Mouse (Mus musculus): Measurements from ENCODE around the gene Baz2b.

The Baz2b gene

DNA sequence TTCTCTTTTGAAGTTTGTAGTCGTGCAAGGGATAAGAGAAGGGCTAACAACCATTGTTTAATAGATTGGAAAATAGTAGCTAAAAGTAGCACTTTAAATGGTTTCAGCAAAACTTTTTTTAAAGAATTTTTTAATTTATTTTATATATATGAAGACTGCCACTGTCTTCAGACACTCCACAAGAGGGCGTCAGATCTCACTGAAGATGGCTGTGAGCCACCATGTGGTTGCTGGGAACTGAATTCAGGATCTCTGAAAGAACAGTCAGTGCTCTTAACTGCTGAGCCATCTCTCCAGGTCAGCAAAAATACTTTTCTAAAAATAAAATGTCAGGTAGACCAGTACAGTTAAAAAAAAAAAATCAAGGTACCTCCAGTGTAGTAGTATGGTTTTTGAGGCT lies 165.1 kb downstream of the Baz2b start:
- TF ChIP-seq POU5F1 (IDR thresholded peaks at IDR 0.05; ENCODE audit: borderline replicate concordance, low read length): no peak
- no peak for TF ChIP-seq NANOG (IDR thresholded peaks at IDR 0.05; ENCODE audit: borderline replicate concordance, low read length)
- TF ChIP-seq CTCF (conservative IDR thresholded peaks at IDR 0.05; ENCODE audit: low read length): no peak; the same call in 1 of the 2 replicates
- H3K4me1 ChIP-seq (replicated peaks; ENCODE audit: low read depth, low read length): peaks cover 30% of the 10 kb centered on the region
- no peaks in the 10 kb centered on the region for H3K36me3 ChIP-seq (ENCODE audit: insufficient read depth, low read length)
- H3K4me3 ChIP-seq (replicated peaks; ENCODE audit: low read length): no peak overlapping the region
- H3K27me3 ChIP-seq (ENCODE audit: insufficient read depth, low read length): no peaks in the 10 kb centered on the region
- no peaks in the 10 kb centered on the region for H3K9me3 ChIP-seq (ENCODE audit: low read length)

DNA sequence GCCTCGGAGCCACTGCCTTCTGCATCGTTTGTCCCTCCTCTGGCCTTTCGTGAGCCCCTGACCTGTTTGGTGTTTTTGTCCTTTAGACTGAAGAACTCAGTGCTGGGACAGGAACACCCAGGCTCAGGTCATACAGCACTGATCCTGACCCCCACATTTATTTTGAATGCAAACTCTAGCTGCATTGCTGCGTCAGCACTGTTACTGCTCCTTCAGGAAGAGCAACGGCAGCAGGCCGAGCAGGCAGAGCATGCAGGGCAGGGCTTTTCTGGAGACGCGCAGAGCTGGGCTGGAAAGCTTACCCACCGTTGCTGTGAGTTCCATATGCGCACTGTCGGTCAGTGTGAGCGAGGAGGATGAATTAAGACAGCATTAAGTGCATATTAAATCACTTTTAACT lies 166.9 kb downstream of the Baz2b start:
- Histone ChIP-seq H3K36me3 (ENCODE audit: insufficient read depth, low read length) (no peaks in the 10 kb centered on the region), H3K4me3 (replicated peaks; ENCODE audit: low read length) (no peak overlapping the region), H3K9me3 (ENCODE audit: low read length) (no peaks in the 10 kb centered on the region), H3K27me3 (ENCODE audit: insufficient read depth, low read length) (no peaks in the 10 kb centered on the region), H3K4me1 (replicated peaks; ENCODE audit: low read depth, low read length) (peaks cover 14% of the 10 kb centered on the region)
- TF ChIP-seq NANOG (IDR thresholded peaks at IDR 0.05; ENCODE audit: borderline replicate concordance, low read length): no peak
- no peak for TF ChIP-seq CTCF (conservative IDR thresholded peaks at IDR 0.05; ENCODE audit: low read length)
- no peak for TF ChIP-seq POU5F1 (IDR thresholded peaks at IDR 0.05; ENCODE audit: borderline replicate concordance, low read length)

DNA sequence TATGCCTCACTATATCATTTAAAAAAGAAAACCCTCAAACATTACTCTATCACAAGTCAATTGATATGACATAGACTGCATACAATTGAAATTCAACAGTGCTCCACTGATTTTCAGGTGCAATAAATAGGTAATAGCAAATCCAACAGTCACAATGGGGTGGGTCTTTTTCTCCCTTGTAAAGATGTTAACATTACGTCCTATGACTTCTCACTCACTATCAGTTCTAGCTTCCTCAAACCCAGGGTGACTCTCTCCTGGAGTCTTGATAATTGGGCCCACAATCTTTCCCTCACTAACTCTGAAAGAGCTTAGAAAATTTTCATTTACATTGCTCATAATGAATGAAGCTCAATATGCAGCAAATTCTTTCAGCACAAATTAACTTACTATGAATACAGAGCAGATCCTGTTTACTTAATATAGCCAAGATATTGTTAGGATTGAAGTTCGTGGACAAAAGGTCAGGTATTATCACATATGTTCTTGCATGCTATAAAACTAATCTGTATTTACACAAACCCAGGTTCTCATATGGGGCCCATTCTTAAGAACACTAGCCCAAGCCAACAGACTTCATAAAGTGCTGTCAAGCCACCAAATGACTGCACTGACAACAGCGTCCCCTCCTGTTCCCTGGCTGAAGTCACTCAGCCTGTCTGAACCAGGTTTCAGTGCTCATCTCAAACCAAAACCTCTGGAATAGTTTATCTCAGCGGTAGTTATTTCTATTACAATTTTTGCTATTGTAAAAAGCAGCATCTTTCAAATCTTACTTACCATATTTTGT lies 168.0 kb downstream of the Baz2b start:
- H3K36me3 ChIP-seq (ENCODE audit: insufficient read depth, low read length): no peaks in the 10 kb centered on the region
- no peaks in the 10 kb centered on the region for H3K27me3 ChIP-seq (ENCODE audit: insufficient read depth, low read length)
- no peak overlapping the region for H3K4me3 ChIP-seq (replicated peaks; ENCODE audit: low read length)
- H3K9me3 ChIP-seq (ENCODE audit: low read length): no peaks in the 10 kb centered on the region
- no peak for TF ChIP-seq CTCF (conservative IDR thresholded peaks at IDR 0.05; ENCODE audit: low read length)
- peaks cover 22% of the 10 kb centered on the region for H3K4me1 ChIP-seq (replicated peaks; ENCODE audit: low read depth, low read length)

DNA sequence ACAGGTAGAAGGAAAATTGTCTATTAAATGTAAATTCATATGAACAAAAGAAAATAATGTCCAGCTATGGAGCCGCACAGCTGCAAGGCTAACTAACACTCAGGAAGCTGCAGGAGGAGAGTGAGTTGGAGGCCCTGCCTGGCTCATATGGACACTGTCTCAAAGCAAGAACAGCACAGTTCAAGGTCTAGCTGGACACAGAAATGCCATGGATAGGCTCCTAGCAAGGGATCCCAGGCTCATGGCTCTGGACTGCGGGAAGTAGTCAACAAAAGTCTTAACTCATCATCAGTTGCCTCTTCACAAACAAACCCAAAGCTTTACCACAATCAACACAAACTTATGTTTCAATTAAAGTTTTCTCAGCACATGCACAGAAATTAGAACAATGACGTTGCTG lies 169.5 kb downstream of the Baz2b start:
- TF ChIP-seq POU5F1 (IDR thresholded peaks at IDR 0.05; ENCODE audit: borderline replicate concordance, low read length) (no peak), CTCF (conservative IDR thresholded peaks at IDR 0.05; ENCODE audit: low read length) (no peak), NANOG (IDR thresholded peaks at IDR 0.05; ENCODE audit: borderline replicate concordance, low read length) (no peak)
- no peaks in the 10 kb centered on the region for H3K27me3 ChIP-seq (ENCODE audit: insufficient read depth, low read length)
- no peak overlapping the region for H3K4me3 ChIP-seq (replicated peaks; ENCODE audit: low read length)
- H3K9me3 ChIP-seq (ENCODE audit: low read length): no peaks in the 10 kb centered on the region
- no peaks in the 10 kb centered on the region for H3K36me3 ChIP-seq (ENCODE audit: insufficient read depth, low read length)
- H3K4me1 ChIP-seq (replicated peaks; ENCODE audit: low read depth, low read length): peaks cover 17% of the 10 kb centered on the region

DNA sequence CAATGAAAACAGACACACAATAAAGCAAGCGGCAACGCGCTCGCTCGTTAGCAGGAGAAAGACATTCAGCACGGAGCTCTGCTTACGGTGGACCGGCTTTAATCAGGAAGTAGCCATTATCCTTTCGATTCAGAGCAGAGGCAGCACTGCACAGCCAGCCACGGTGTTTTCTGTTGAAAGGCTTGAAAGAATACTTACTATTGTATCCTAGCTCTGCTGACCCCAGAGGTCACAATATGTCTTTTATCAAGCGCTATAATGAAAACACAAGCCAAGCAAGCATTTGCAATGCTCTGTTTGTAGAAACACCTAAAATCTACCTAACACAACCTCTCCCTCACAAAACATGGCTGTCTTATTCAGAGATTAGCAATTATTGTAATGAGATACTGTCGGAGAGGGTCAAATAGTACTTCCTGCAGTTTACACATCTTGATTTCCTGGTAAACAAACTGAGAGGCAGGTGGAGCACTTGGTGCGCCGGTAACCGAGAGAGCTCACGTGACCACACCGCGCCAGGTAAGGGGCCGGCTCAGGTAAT lies 172.6 kb downstream of the Baz2b start:
- Histone ChIP-seq H3K4me3 (replicated peaks; ENCODE audit: low read length) (peak overlapping the region; percentile 64), H3K27me3 (ENCODE audit: insufficient read depth, low read length) (no peaks in the 10 kb centered on the region), H3K4me1 (replicated peaks; ENCODE audit: low read depth, low read length) (peaks cover 18% of the 10 kb centered on the region), H3K9me3 (ENCODE audit: low read length) (no peaks in the 10 kb centered on the region), H3K36me3 (ENCODE audit: insufficient read depth, low read length) (no peaks in the 10 kb centered on the region)
- no peak for TF ChIP-seq NANOG (IDR thresholded peaks at IDR 0.05; ENCODE audit: borderline replicate concordance, low read length)
- TF ChIP-seq CTCF (conservative IDR thresholded peaks at IDR 0.05; ENCODE audit: low read length): no peak
- no peak for TF ChIP-seq POU5F1 (IDR thresholded peaks at IDR 0.05; ENCODE audit: borderline replicate concordance, low read length)

DNA sequence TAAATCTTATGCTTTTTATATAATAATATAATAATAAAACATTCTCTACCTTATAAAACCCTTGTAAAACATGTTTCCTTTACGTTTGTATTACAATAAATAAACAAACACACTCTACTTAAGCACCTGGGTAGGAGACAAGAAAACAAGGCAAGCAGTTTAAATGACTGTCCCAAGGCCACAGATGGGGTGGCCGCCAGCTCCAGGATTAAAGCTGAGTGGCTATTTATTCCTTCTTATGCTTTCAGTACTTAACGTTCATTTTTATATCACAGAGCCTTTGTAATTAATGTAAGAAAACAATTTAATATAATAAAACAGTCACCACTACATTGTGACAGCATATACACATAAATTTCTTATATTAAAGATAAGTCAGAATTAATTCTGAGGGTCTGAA lies 173.3 kb downstream of the Baz2b start:
- Histone ChIP-seq H3K4me1 (replicated peaks; ENCODE audit: low read depth, low read length) (peaks cover 18% of the 10 kb centered on the region), H3K27me3 (ENCODE audit: insufficient read depth, low read length) (no peaks in the 10 kb centered on the region), H3K36me3 (ENCODE audit: insufficient read depth, low read length) (no peaks in the 10 kb centered on the region), H3K9me3 (ENCODE audit: low read length) (no peaks in the 10 kb centered on the region), H3K4me3 (replicated peaks; ENCODE audit: low read length) (no peak overlapping the region)
- TF ChIP-seq POU5F1 (IDR thresholded peaks at IDR 0.05; ENCODE audit: borderline replicate concordance, low read length) (no peak), NANOG (IDR thresholded peaks at IDR 0.05; ENCODE audit: borderline replicate concordance, low read length) (no peak), CTCF (conservative IDR thresholded peaks at IDR 0.05; ENCODE audit: low read length) (no peak)

DNA sequence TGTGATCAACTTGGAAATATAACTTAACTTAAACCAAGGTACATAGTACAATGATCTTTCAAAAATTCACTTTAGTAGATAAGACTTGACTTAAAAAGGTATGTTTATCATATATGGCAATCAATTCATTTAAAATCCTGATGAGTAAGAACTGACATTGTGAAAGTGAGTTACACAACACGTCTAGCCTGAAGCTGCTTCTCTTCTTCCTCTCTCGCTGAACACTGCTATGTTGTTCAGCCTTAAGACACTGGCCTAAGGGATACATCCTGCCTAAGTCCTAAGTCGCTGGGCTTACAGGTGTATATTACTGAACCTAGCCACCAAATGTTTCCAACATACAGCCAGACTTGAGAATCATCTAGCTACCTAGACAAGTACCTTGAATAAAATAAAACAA lies 178.6 kb downstream of the Baz2b start:
- peaks cover 34% of the 10 kb centered on the region for H3K4me1 ChIP-seq (replicated peaks; ENCODE audit: low read depth, low read length)
- H3K27me3 ChIP-seq (ENCODE audit: insufficient read depth, low read length): no peaks in the 10 kb centered on the region
- H3K9me3 ChIP-seq (ENCODE audit: low read length): no peaks in the 10 kb centered on the region
- no peaks in the 10 kb centered on the region for H3K36me3 ChIP-seq (ENCODE audit: insufficient read depth, low read length)
- TF ChIP-seq CTCF (conservative IDR thresholded peaks at IDR 0.05; ENCODE audit: low read length): no peak
- TF ChIP-seq POU5F1 (IDR thresholded peaks at IDR 0.05; ENCODE audit: borderline replicate concordance, low read length): no peak
- no peak for TF ChIP-seq NANOG (IDR thresholded peaks at IDR 0.05; ENCODE audit: borderline replicate concordance, low read length)
- H3K4me3 ChIP-seq (replicated peaks; ENCODE audit: low read length): no peak overlapping the region

DNA sequence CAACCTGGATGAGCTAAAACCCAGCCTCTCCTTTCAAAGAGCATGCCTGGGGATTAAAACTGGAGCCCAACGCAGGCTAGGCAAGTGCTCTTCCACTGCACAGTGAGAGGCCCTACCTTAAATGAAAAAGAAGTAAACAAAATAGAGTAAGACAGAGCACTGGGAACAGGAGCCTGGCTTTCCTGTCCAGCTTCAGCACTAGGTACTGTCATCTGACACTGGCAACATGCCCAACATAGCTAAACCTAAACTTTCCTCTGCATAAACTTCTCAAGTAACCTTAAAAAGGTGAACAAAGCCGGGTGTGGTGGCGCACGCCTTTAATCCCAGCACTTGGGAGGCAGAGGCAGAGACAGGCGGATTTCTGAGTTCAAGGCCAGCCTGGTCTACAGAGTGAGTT lies 180.6 kb downstream of the Baz2b start:
- TF ChIP-seq NANOG (IDR thresholded peaks at IDR 0.05; ENCODE audit: borderline replicate concordance, low read length) (no peak), CTCF (conservative IDR thresholded peaks at IDR 0.05; ENCODE audit: low read length) (no peak), POU5F1 (IDR thresholded peaks at IDR 0.05; ENCODE audit: borderline replicate concordance, low read length) (no peak)
- no peaks in the 10 kb centered on the region for H3K36me3 ChIP-seq (ENCODE audit: insufficient read depth, low read length)
- H3K4me1 ChIP-seq (replicated peaks; ENCODE audit: low read depth, low read length): peaks cover 27% of the 10 kb centered on the region
- no peaks in the 10 kb centered on the region for H3K9me3 ChIP-seq (ENCODE audit: low read length)
- no peak overlapping the region for H3K4me3 ChIP-seq (replicated peaks; ENCODE audit: low read length)
- H3K27me3 ChIP-seq (ENCODE audit: insufficient read depth, low read length): no peaks in the 10 kb centered on the region

DNA sequence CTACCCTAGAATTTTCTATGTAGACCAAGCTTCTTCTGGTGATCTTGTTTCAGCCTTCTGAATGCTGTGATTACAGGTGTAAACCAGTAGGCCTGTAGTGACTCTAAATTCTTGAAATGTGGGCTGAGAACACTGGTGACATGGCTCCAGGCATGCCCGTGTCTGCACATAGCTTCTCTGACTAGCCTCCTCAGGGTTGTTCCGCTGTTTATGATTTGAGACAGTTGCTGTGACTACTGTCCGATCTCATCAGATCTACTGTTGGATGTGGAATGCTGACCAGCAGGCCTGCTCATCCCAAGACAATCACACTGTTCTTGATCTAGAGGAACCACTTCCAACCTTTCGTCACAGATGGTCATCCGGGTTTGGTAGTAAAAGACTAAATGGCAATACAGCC lies 182.5 kb downstream of the Baz2b start:
- TF ChIP-seq CTCF (conservative IDR thresholded peaks at IDR 0.05; ENCODE audit: low read length): no peak
- no peak for TF ChIP-seq POU5F1 (IDR thresholded peaks at IDR 0.05; ENCODE audit: borderline replicate concordance, low read length)
- TF ChIP-seq NANOG (IDR thresholded peaks at IDR 0.05; ENCODE audit: borderline replicate concordance, low read length): no peak
- H3K36me3 ChIP-seq (ENCODE audit: insufficient read depth, low read length): no peaks in the 10 kb centered on the region
- no peak overlapping the region for H3K4me3 ChIP-seq (replicated peaks; ENCODE audit: low read length)
- H3K27me3 ChIP-seq (ENCODE audit: insufficient read depth, low read length): no peaks in the 10 kb centered on the region
- no peaks in the 10 kb centered on the region for H3K9me3 ChIP-seq (ENCODE audit: low read length)
- H3K4me1 ChIP-seq (replicated peaks; ENCODE audit: low read depth, low read length): peaks cover 32% of the 10 kb centered on the region
